Mouse (Mus musculus) neural tube, embryonic 12.5 days (tissue): Measurements from ENCODE around the gene Atp2a3. TPM values are rescaled to one million over a fixed set of nuclear protein-coding genes. Genes with fewer than 3 reads are reported as not detected.

ENCODE experiments used
- ATAC-seq: fragments of 200-750 bp; cut with Nextera tagmentation; 2 replicates; pipeline ENCODE4 v1.8.0; 2017; ENCODE audit warnings: low read depth, mild to moderate bottlenecking, moderate TSS enrichment, moderate library complexity; ENCODE audit not compliant: low FRiP score
- H3K27ac ChIP-seq: fragments of 300-500 bp; sonication (generic); 2 replicates; pipeline ENCODE4 v1.5.1; 2016
- H3K27me3 ChIP-seq: fragments of 300-500 bp; sonication (generic); replicated peaks from 2 replicates; pipeline ENCODE4 v1.6.1; 2016; ENCODE audit warnings: mild to moderate bottlenecking
- H3K36me3 ChIP-seq: fragments of 300-500 bp; sonication (generic); 2 replicates; pipeline ENCODE4 v1.6.1; 2016; ENCODE audit warnings: mild to moderate bottlenecking
- H3K4me1 ChIP-seq: fragments of 300-500 bp; sonication (generic); 2 replicates; pipeline ENCODE4 v1.6.1; 2016
- H3K4me2 ChIP-seq: fragments of 300-500 bp; sonication (generic); replicated peaks from 2 replicates; pipeline ENCODE4 v1.6.1; 2016; ENCODE audit warnings: mild to moderate bottlenecking
- H3K4me3 ChIP-seq: fragments of 300-500 bp; sonication (generic); 2 replicates; pipeline ENCODE4 v1.5.1; 2016
- H3K9ac ChIP-seq: fragments of 300-500 bp; sonication (generic); 2 replicates; pipeline ENCODE4 v1.6.1; 2016; ENCODE audit warnings: mild to moderate bottlenecking
- H3K9me3 ChIP-seq: fragments of 300-500 bp; sonication (generic); 2 replicates; pipeline ENCODE4 v1.6.1; 2016; ENCODE audit warnings: mild to moderate bottlenecking
- WGBS: fragments of 180-500 bp; shearing (Covaris S2); methylation state at CpG from one replicate; pipeline ENCODE4 v1.1.7; 2016; 5-methylcytosine and 5-hydroxymethylcytosine counted together
- polyA plus RNA-seq: library from polyadenylated mRNA; unstranded; fragments of >200 nt; fragmentation: Nextera tagmentation; extraction: Ambion mirVana; gene quantifications from 2 replicates; pipeline ENCODE4 v1.2.1, GENCODE M21; 2016

The Atp2a3 gene
- polyA plus RNA-seq = 1.2 and 1.3 TPM in 2 replicates

DNA sequence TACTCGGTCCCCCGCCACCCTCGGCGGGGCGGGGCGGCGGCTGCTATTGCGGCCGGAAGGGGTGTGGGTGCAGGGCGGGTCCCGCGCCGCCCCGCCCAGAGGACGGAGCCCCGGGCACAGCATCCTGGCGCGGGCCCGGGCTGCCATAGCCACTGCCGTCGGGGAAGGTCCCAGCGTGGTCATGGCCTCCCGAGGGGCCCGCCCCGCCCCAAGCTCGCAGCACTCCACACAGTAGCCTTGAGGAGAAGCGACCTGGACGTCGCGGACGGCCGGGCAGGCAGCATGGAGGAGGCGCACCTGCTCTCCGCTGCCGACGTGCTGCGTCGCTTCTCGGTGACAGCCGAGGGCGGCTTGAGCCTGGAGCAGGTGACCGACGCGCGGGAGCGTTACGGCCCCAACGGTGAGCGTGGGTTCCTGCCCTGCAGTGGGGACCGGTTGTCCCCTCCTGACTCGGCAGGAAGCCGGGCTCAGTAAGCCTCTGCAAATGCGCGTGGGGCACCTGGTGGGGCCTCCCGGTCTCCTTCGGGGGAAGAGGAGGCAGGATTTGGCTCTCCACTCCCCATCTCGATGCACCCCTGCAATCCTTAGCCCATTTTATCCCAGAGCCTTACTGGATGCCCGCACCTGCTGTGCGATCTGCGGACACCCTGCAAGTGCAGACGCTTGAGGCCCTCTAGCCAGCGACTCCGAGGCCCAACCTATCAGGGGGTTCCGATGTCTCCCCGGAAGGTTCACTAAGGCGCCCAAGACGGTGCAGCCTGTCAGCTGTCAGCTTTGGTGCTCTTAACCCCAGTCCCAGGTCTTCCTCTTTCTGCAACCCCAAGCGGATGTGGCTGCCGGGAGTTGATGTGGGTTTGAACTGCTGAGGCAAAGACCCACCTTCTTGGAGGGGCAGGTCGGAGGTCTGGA lies at the start of gene Atp2a3:
Gene Atp2a3 (plus strand): TSS at position 98 of the 909 bp plus-strand sequence.
- peaks cover 56% of the 10 kb centered on the region for H3K27me3 ChIP-seq
- ATAC-seq = no peak
- H3K9me3 ChIP-seq = no peaks in the 10 kb centered on the region
- H3K27ac ChIP-seq = no peak within 1 kb of the TSS
- H3K9ac ChIP-seq = no peak within 1 kb of the TSS
- H3K4me2 ChIP-seq = peak within 1 kb of the TSS; percentile 54
- H3K4me1 ChIP-seq = peaks cover 8% of the 10 kb centered on the region
- no peaks in the 10 kb centered on the region for H3K36me3 ChIP-seq
- WGBS = 4% methylated on average over 70 of the region's 70 CpGs
- H3K4me3 ChIP-seq = peak within 1 kb of the TSS; percentile 31

DNA sequence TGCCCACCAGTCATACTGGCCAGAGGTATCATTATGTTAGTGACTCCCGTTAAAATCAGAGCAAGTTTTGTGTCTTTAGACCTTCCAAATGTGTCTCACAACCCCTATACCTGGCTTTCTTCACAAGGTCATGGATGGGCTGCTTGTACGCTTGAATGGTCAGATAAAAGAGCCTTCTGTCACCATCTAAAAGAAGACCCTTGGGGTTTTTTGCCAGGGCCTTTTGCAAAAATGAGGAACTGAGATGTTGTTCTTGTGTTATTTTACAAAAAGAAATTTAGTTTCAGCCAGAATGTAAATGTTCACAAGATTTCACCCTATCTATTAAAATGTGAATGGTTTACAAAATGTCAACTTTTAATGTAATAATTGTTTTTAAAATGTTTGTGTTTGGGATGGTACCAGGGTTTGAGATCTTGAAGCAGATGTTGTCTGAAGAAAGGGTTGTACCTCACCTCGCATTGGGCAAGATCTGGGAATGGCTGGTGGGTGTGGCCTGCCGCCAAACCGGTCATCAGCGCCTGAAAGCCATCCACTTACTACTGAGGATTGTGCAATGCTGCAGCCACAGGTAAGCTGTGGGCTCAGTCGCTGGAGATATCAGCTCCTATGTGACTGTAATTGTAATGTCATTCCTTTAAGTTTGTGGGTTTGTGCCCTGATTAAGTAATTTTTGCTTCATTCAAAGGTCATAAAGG lies 43.5 kb upstream of the Atp2a3 start:
- Histone ChIP-seq H3K4me2 (no peak overlapping the region), H3K9ac (no peak overlapping the region), H3K27me3 (no peaks in the 10 kb centered on the region), H3K9me3 (no peaks in the 10 kb centered on the region), H3K4me3 (no peak overlapping the region), H3K27ac (no peak overlapping the region), H3K4me1 (no peaks in the 10 kb centered on the region), H3K36me3 (peaks cover 84% of the 10 kb centered on the region)
- no peak for ATAC-seq
- WGBS = 86% methylated on average over 7 of the region's 7 CpGs

DNA sequence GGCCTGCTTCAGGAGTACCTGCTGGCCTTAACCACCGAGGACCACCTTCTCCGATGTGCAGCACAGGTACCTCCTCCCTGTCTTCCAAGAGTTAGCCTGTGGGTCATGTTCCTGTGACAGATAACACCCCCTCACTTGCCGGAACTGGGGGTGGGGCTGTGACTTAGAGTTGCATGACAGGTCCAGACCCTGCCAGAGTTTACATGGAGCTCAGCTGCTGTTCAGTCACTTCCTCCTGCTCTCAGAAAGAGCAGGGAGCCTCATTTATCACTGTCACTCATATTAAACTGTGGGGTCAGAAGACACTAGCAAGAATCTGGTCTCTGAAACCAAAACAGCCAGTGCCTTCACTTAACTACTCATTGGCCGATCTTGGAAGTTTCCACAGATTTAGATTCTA lies 37.9 kb upstream of the Atp2a3 start:
- no peaks in the 10 kb centered on the region for H3K27me3 ChIP-seq
- H3K27ac ChIP-seq = no peak overlapping the region
- H3K9me3 ChIP-seq = no peaks in the 10 kb centered on the region
- H3K4me2 ChIP-seq = no peak overlapping the region
- H3K4me3 ChIP-seq = no peak overlapping the region
- no peak overlapping the region for H3K9ac ChIP-seq
- H3K4me1 ChIP-seq = 0 out of 2 replicates have a peak, but pooled peaks cover 5% of the 10 kb centered on the region
- peaks cover 61% of the 10 kb centered on the region for H3K36me3 ChIP-seq
- 88% methylated on average over 4 of the region's 4 CpGs for WGBS
- no peak for ATAC-seq

DNA sequence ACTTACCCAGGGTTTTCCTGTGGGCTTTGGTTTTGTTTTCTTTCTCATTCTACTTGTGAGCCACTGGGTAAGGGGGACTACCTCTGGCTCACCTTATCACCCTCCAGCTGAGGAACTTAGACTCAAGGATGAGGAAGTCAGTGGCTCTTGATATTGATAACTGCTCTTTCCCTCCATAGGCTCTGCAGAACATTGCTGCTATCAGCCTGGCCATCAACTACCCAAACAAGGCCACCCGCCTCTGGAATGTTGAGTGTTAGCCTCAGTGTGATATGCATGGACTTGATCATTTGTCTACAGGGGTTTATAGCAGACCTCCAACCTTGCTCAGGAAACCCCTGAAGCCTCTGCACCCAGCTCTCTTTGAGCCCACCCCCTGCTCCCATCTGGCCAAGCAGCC lies 36.5 kb upstream of the Atp2a3 start:
- no peak for ATAC-seq
- no peak overlapping the region for H3K9ac ChIP-seq
- H3K27me3 ChIP-seq = no peaks in the 10 kb centered on the region
- WGBS = 82% methylated on average over 1 of the region's 1 CpGs
- H3K4me2 ChIP-seq = no peak overlapping the region
- no peak overlapping the region for H3K27ac ChIP-seq
- H3K36me3 ChIP-seq = peaks cover 52% of the 10 kb centered on the region
- H3K4me1 ChIP-seq = 0 out of 2 replicates have a peak, but pooled peaks cover 5% of the 10 kb centered on the region
- H3K4me3 ChIP-seq = no peak overlapping the region
- no peaks in the 10 kb centered on the region for H3K9me3 ChIP-seq

DNA sequence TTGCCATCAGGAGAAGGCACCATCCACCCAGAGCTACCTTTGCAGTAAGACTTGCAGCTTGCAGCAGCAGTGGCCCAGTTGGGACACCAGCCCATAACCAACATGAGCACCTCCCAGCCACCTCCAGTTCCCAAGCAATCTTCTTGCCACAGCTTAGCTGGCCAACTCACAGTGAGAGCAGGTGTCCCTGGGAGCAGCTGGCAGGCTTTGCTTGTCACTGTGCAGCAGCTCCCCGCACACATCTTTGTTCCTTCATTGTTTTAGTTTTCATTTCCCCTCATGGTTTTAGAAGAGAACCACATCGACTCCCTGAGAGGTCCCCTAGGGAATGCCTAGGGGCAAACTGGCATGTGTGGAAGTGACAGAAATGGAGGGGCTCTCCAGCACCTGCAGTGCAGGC lies 35.9 kb upstream of the Atp2a3 start:
- Histone ChIP-seq H3K4me2 (no peak overlapping the region), H3K27ac (no peak overlapping the region), H3K9ac (no peak overlapping the region), H3K4me1 (0 out of 2 replicates have a peak, but pooled peaks cover 5% of the 10 kb centered on the region), H3K36me3 (peaks cover 47% of the 10 kb centered on the region), H3K27me3 (no peaks in the 10 kb centered on the region), H3K4me3 (no peak overlapping the region), H3K9me3 (no peaks in the 10 kb centered on the region)
- WGBS = 72% methylated on average over 2 of the region's 2 CpGs
- no peak for ATAC-seq

DNA sequence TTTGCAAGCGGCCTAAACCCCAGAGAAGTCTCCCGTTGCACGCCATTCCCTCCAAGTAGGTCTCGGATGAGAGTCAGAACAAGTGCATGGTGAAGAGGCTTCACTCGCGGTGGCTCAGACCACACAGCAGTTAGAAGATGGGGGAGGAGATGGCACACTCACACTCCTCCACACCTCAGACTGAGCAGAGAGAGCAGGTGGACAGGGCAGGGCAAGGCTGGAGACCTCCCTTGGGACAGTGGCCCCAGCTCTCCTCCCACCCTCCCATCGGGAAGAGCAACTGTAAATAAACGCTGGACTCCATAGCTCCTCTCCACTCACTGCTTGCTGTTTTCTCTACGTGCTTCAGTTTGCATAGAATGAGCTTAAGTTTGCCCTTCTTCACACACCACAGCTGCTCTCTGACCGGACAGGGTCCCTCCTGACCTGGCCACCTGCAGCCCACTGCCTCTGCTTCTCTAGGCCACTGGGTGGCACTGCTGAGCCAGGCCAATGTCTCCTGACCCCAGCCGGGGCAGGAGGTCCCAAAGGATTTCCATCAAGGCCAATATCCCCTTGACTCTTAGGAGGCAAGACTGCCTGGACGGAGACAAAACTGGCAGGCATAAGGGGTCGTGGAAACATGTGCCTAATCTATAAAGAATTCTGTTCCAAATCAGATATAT lies 34.6 kb upstream of the Atp2a3 start:
- Histone ChIP-seq H3K4me3 (no peak overlapping the region), H3K4me2 (no peak overlapping the region), H3K36me3 (peaks cover 38% of the 10 kb centered on the region), H3K27me3 (no peaks in the 10 kb centered on the region), H3K27ac (no peak overlapping the region), H3K9ac (no peak overlapping the region), H3K4me1 (0 out of 2 replicates have a peak, but pooled peaks cover 5% of the 10 kb centered on the region), H3K9me3 (no peaks in the 10 kb centered on the region)
- peak; percentile 29; the same call in 1 of the 2 replicates for ATAC-seq
- 55% methylated on average over 13 of the region's 13 CpGs for WGBS

DNA sequence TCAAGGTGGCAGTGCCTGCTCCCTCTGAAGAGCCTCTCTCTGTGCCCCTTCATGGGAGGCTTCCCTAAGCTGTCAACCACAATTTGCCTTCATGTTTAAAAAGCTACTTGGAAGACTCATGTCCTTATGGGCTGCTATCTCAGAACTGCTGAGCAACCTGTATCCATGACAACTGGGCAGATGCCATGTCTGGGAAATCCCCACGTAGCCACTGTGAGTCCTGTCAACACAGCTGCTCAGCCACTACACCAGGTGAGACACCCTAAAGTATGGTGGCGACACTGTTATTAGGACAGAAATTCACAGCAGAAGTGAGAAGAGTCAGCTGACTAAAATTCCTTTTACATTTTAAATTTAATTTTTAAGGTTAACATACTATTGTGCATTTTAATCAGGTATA lies 32.5 kb upstream of the Atp2a3 start:
- Histone ChIP-seq H3K36me3 (peaks cover 22% of the 10 kb centered on the region), H3K4me1 (0 out of 2 replicates have a peak, but pooled peaks cover 5% of the 10 kb centered on the region), H3K27me3 (no peaks in the 10 kb centered on the region), H3K27ac (no peak overlapping the region), H3K4me2 (no peak overlapping the region), H3K9ac (no peak overlapping the region), H3K9me3 (no peaks in the 10 kb centered on the region), H3K4me3 (no peak overlapping the region)
- WGBS = 70% methylated on average over 2 of the region's 2 CpGs
- no peak for ATAC-seq

DNA sequence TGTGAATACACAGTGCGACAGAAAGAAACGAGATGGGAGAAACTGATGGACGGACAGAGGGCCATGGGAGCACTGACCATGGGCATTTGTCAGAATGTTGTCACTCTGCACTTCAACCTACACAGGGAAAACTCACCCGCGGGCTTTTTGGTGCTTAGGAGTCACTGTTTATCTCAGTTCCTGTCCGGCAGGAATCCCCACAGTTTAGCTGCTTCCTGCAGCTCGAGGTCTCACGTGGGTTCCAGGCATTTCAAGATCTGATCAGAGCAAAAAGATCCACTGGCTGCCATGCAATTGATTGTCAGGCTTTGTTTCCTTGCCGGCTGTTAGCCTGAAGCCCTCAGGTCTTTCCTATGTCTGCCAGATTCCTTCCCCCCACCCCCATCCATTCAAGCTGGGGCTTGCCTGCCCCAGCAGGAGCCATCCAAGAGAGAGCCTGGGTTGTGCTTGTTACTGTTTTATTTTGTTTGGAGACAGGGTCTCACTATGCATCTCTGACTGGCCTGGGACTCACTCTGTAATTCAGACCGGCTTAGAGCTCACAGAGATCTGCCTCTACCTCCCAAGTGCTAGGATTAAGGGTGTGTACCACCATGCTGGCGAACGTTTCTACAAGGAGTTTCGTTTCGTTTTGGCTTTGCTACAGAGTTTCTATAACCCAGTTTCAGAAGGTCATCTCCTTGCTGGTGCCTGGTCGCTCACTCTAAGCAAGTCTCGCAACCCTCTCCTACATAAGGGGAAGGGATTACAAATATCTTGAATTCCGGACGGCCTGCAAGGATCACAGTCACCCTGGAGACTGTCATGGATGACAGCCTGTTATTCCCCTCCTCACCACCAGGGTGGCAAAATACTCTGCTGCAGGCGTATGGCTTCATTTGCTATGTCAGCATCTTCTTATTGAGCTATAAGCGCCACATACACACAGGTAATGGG lies 20.5 kb upstream of the Atp2a3 start:
- WGBS = 51% methylated on average over 20 of the region's 20 CpGs
- no peak overlapping the region for H3K27ac ChIP-seq
- peaks cover 5% of the 10 kb centered on the region; the same call in 1 of the 2 replicates for H3K4me1 ChIP-seq
- no peaks in the 10 kb centered on the region for H3K36me3 ChIP-seq
- no peak overlapping the region for H3K9ac ChIP-seq
- H3K4me3 ChIP-seq = no peak overlapping the region
- H3K27me3 ChIP-seq = no peaks in the 10 kb centered on the region
- H3K9me3 ChIP-seq = no peaks in the 10 kb centered on the region
- ATAC-seq = no peak
- peak overlapping the region; percentile 12 for H3K4me2 ChIP-seq

DNA sequence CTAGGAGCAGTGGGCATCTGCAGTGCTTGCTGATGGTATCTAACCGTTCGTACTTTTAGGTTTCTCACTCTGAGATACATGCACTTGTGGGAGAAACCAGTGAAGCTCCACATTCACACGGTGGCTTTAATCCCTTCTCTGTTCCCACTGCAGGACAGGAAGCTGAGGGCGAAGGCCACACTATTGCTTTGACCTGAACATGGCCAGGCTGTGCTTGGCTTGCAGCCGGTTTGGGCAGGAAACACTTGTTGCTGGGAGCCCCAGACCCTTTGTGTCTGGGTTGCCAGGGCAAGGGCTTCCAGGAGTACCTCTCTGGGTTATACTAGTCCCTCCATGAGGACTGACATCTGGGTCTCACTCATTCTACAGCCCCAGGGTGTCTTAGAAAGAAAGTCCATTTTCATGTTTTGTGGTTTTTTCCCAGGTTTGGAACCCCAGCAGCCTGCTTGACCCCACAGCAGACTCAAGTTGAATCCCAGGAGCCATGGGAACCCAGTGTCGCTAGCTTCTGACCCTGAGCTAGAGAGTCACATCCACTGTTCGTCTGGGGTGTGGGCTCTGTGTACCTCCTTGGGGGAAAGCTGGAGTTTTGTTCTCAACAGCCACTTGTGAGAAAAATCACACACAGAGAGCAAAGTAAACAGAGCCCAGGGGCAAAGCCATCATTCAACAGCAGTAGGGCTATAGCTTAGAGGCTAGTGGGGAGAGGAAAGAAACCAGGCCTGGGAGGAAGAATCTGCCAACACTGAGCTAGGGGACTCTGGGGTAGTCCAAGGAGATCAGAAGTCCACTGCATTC lies 15.8 kb upstream of the Atp2a3 start:
- ATAC-seq = no peak
- no peaks in the 10 kb centered on the region for H3K36me3 ChIP-seq
- no peak overlapping the region for H3K9ac ChIP-seq
- H3K4me1 ChIP-seq = peaks cover 12% of the 10 kb centered on the region; the same call in 1 of the 2 replicates
- H3K27me3 ChIP-seq = no peaks in the 10 kb centered on the region
- 64% methylated on average over 7 of the region's 7 CpGs for WGBS
- no peak overlapping the region for H3K4me2 ChIP-seq
- peaks cover 6% of the 10 kb centered on the region; the same call in 1 of the 2 replicates for H3K9me3 ChIP-seq
- H3K27ac ChIP-seq = no peak overlapping the region
- no peak overlapping the region for H3K4me3 ChIP-seq

DNA sequence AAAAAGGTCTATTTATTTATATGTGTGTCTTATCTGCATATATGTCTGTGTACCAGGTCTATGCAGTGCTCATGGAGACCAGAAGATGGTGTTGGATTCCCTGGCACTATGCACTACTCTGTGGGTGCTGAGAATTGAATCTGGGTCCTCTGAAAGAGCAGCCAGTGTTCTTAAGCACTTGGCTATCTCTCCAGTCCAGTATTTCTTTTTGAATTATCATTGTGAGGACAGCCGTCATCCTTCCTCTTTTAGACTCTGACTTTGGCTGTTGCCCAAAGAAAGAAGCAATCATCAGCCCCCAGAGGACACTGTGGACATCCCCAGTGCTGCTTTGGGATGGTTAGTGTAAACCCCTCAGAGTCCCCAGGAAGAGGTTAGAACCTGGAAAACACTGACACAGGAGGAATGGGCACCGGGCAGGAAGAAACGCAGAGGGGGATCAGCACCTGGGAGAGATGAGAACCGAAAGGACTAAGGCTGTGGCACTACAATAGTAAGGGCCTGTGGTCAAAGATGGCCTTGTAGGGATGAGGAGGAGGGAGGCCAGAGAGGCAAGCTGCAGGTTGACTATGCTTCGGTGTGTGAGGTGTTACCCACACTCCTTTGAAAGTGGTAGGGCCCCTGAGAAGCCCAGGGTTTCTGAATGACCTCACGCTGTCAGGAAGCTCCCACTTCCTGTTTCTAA lies 15.0 kb upstream of the Atp2a3 start:
- Histone ChIP-seq H3K36me3 (no peaks in the 10 kb centered on the region), H3K4me2 (no peak overlapping the region), H3K9me3 (peaks cover 10% of the 10 kb centered on the region; the same call in 1 of the 2 replicates), H3K9ac (no peak overlapping the region), H3K4me3 (no peak overlapping the region), H3K27me3 (no peaks in the 10 kb centered on the region), H3K4me1 (peaks cover 12% of the 10 kb centered on the region; the same call in 1 of the 2 replicates), H3K27ac (no peak overlapping the region)
- 66% methylated on average over 6 of the region's 6 CpGs for WGBS
- ATAC-seq = no peak
